Mouse (Mus musculus) cerebellum, adult 8-10 months (tissue): ENCODE measurements at regions not wholly inside any gene's neighbourhood (a gene's known extent, or its start where the extent isn't known, plus 50 kb on each side); places are given as distances from the start of the nearest gene placed in this dataset.
A peak's percentile ranks its signal among the peaks of the same experiment; 100 is the strongest.

Experiments
- DNase-seq: peaks from one replicate; pipeline ENCODE4 v3.0.0; 2022

DNA sequence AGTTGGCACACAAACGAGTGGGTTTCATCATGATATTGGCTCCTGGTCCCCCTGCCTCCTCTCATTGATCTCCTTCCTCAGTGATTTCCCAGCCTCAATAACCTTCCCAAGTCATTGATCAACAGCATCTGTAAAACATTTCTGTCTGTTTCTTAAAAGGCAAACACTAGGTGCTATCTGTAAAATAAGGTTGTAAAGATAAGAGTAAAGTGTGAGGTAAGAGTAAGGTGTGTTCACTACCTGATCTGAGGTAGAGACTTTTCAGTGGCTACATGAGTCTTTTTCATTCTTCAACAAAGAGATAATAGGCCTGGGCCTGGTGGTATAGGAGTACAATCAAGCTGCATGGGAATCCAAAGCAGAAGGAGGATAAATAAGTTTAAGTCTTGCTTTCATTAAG lies 55.7 kb downstream of the Plk2 start:
- no peak for DNase-seq

DNA sequence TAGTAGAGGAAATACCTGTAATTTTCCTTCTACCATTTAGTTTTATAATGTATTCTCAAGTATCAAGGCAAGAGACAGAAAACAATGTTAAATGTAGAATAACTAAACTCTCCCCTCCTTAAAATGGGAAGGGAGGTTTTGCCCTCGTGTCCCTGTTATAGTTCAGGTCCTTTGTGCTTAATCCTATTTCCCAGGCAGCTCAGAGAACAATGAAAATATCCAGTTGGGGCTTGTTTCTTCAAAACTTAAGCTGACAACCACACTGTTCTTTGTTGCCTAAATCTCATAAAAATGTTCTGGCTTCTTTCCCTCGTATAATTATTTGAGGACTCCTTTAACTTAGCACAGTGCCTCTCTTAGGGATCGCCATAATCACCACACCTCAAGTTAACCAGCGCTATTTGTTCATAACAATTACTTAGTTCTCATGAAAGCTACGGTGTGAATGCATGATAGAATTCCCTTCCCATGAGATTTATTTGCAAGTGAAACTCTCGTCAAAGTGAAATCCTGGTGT lies 57.2 kb downstream of the Plk2 start:
- DNase-seq = no peak

DNA sequence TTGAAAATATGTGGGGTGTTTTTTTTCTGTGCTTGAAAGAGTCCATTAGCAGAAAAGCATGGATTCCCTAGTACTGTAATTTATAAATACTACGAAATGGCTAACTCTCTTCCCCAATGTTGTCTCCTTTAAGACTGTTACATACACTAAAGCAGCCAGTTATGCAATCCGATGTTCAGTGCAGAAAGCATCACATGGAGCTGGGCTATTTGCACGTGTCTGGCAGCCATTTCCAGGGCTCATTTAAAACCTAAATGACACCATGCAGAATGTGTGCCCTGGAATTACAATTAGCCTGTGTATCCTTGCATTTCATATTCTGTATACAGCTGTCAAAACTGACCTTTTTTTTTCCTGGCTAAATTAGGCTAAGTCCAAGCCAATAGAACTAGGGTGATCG lies 60.2 kb downstream of the Plk2 start:
- DNase-seq = no peak

DNA sequence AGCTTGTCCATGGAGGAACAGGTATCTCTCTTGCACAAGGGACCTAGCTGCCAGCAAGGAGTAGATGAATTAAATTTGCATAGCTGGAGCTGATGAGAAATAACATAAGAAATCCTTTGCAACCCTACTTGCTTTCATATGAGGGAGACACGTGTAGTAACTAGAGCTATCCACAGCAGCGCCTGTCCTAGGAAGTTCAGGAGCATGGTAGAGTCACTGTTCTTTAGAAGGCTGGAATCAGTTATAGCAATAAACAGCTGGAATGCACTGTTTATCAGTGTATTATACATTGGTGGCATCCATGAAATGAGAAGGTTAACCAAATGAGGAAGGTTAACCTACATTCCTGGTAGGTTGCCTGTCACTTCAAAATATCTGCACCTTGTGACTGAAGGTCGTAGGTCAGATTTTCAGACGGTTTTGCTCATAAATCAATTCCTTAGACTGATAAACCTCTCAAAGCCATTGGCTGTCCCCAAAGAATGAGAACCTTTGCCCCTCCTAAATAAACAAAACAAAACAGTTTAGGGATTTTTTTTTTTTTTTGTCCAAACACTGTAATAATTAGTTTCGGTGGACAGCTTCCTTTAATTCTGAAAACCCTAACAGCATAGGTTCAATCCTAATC lies 60.8 kb downstream of the Plk2 start:
- DNase-seq = no peak

DNA sequence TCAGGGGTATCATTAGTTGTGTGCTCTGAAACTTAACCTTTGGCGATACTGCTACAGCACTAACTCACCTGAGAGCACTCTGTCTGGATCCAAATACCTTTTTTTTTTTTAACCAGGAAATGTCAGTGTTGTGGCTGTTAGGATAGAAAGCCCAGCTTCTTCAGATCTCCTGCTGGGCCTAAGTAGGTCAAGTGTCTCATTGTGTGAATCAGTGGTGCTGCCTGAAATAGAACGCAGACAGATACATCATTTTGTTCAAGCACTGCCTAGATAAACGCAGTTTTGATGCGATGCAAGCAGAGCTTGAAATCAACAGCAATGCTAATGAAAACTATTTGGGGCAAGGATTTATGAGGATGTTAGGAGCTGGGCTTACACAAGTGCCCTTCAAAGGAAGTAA lies 63.9 kb downstream of the Plk2 start:
- peak; percentile 11 for DNase-seq

DNA sequence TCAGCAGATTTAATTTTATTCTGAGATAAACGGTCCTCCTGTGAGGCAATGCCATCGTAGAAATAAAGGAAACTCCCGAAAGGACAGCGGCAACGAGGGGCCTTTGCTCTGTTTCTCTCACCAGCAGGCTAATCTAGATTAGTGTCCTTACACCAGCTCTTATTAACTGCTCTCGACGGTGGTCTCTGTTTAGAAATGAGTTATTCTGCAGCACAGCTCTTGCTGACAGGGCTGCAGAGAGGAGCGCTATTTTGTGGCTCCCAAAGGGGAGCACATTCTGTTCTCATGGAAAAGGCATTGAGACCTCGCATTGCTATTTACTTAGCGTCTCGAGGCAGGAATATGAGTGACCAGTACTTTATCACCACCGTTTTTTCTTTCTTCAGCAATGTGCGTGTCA lies 66.7 kb downstream of the Plk2 start:
- DNase-seq = no peak

DNA sequence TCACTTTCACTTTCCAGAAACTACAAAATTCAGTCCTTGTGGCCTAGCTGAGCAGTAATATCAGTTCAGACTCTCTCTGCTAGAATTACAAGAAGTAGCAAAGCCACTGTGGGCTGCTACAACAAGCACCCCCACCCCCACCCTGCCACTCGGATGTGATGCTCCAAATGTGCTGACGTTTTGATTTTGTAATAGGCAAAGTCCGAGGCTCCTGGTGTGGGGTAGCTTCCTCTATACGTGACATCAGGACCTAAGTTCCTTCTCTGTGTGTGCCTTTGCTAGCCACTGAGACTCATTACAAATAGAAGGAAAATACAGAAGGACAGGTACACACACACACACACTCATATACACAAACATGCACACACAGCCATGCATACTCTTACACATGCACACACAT lies 76.7 kb downstream of the Plk2 start:
- DNase-seq = no peak

DNA sequence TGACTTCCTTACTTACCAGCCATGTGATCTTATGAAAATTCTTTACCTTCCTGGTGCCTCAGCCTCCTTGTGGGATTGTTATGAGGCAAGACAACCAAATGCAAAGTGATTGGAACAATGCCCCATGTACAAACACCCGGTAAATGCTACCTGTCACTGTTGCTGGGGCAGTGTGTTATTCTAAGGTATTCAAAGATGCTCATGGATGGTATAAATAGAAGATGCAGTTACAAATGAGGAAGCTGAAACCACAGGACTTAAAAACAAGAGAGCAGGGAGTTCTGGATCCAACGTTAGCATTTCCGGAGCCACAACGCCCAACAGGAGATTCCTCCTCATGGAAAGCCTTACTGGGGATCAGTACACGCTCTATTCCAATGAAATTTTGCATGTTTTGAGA lies 82.9 kb downstream of the Plk2 start:
- no peak for DNase-seq

DNA sequence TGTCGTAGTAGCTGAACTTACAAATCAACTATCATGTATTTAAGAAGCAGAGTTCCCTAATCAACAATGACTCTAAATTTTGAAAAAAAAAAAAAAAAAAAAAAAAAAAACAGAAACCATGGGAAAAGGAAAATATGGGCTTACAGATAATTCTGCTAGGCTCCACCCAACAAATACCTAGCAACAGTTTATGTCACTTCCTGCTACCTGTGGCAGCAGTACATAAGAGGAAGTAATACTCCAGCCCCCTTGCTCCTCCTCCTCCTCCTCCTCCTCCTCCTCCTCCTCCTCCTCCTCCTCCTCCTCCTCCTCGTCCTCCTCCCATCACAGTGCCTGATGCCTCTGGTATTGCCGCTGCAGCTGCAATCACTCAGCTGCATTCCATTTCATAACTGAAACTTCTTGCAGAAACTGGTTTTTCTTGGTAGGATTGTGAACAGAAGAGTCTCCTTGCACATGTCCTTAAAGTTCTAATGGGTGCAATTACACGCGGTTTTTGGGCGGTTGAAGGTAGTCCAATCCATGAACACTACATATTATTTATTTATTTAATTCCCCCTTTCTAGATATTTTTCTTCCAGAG lies 89.6 kb downstream of the Plk2 start:
- no peak for DNase-seq

DNA sequence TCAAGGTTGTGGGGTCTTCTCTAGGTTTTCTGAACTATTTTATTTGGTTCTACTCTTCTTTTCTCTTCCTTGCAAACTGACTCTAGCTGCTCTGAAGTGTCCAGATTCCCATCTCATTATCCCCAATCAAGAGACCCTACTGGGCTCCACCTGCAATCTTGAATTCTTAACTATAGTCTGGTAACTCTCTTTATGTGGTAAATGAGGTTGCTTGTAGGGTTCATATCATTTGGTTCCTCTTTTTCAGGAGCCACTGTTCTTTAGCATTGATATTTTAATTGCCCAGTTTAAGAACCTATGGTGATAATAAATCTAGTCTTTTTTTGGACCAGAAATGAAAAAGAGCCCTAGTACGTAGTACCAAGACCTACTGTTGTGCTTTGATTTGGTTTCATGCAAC lies 90.7 kb downstream of the Plk2 start:
- no peak for DNase-seq

DNA sequence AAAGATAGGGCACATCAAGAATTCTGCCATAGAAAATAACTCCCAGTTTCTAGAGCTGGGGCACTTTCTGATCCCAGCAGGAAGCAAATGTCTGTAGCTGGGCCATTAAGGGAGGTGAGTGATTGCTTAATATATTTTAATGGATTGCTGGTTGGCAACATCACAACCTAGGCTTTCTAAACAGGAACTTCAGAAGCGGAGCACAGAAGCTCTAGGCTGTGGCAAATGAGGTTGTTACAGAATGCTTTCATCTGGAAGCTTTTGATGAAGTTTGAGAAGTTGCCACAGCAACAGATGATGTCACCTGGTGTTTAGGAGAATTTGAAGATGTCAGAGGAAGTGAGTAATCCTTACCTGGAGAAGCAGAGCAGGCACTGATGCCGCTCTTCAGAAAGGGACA lies 95.3 kb downstream of the Plk2 start:
- no peak for DNase-seq

DNA sequence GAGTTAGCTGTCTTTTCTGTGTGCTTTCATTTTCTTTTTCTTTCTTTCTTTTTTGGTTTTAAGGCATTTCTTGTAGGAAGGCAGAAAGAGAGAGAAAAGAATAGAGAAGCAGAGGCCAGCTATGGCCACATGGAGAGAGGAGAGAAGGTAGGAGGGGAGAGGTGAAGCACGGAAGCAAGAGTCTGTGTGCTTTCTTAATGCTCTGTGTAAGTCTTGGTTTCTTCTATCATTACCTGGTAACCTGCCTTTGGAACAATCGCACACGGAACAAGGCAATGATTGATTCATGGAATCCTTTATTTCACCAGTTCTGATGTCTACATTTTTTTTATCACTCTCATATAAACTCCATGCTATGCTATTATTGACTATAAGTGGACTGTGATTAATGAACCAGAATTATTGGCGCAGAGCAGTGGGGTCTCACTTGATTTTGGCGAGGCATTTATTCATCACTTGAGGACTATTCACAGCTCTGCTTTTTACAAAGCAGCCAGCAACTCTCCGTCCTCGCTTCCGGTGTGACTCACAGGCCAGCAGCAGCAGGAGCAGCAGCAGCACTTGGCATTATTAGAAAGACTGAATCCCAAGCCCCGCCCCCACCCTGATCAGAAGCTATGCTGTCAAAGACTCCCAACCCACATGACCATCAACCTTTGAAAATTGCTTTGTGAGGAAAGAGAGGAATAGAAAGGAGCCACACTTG lies 97.6 kb downstream of the Plk2 start:
- no peak for DNase-seq

DNA sequence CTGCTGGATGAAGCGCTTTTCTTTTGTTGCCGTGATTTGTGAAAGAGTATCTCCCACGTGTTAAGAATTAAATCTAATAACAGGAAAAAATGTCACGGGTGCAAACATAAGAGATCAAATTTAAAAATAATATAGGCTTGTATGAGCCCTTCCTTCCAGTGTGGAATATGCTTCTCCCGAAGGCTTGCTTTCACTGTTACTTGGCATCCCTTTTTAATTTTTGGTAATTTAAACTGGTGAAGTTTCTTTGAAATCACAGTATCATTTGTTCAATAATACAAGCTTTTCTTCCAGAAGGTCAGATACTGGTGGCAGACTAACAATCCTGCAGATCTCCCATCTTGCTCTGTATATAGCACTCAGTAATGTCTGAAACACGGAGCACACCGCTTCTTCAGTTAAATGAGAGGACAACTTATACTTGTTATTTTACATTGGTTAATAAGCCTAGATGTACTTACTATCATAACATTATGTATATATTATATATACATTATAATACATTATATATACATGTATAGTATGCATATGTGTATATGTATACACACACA lies 98.2 kb downstream of the Plk2 start:
- DNase-seq = no peak

DNA sequence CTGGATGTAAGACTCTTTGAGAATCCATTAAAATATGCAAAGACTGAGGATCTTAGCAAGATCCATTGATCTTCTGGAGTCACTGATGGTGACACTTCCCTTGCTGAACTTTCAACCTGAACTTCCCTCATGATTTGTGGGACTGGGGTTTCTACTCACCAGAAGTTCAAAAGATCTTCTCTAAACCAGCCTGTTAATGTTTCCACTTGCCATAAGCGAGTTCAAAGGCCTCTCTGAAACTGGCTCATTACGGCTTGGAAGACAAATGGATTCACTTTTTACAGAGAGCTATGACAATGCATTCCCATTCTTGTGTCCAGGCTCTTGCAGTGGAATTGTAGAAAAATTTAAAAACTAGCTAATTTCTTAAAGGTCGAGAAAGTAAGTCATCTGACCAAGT lies 102.6 kb downstream of the Plk2 start:
- DNase-seq = no peak

DNA sequence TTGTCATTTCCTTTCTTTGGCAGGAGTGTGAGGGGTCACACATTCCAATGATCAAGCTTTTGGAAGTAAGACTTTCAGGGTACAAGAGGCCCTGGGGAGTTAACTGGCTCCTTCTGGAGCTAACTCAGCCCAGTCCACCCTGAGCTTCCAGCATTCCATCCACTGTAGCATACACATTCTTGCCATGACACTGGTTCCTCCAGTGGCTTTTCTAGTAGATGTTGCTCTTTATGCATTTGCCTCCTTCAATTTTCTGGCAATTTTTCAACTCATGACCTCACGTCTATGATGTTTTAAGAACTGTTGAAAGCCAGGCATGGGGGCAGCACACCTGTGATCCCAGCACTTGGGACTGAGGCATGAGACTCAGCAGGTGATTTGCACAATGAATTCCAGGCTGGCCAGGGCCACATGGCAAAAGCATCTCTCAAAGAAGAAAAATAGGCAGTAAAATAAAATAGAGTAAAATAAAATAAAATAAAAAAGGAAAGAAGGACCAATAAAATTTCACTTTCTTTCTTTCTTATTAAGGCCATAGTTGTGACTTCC lies 113.0 kb downstream of the Plk2 start:
- no peak for DNase-seq

DNA sequence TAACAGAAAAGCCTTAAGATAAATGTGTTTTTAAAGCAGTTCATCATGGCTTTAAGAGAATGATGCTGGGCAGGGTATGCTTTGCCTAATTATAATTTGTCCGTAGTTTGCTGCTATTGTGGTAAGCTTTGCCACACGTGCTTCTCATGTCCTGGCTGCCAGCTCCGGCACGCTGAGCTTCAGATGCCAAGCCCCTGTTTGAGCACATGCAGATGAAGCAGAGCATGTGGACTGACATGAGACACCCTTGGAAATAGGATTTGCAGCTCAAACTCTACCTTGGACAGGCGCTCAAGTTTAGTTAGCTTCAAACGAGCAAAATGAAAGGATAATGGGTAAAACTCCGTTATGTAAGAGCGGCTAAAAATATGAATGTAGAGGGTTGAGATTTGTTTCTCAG lies 123.1 kb downstream of the Plk2 start:
- no peak for DNase-seq

DNA sequence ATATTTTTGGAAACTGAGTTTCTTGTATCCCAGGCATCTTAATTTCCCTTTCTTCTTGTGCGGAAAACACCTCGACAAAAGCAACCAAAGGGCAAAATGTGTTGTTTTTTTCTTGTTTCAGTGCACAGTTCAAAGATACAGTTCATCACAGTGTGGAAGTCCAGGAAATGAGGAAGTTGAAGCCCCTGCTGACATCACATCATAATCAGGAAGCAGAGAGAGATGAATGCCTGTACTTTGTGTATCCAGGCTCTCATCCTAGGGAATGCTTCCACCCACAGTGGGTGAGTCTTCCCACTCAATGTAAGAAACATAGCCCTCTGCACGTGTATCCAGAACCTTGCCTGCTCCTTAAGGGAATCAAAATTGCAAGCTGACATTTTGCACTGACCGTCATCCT lies 128.1 kb downstream of the Plk2 start:
- no peak for DNase-seq

DNA sequence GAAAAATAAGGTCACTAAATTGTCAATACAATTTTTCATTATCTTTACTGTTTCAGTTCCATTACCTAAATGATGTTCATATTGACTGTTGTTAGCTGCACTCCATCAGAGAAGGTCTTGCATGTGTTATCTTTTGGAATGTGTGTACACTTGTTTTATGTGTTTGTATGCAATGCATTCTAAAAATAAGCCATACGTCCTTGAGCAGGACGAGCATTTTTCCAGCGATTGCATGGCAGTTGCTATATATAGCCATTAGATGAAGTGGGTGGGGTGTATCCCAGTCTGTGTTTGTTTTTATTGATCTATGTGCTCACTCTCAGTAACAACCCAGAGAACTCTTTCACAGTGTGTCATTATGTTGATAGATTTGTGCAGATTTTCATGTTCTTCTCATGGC lies 132.8 kb downstream of the Plk2 start:
- DNase-seq = no peak

DNA sequence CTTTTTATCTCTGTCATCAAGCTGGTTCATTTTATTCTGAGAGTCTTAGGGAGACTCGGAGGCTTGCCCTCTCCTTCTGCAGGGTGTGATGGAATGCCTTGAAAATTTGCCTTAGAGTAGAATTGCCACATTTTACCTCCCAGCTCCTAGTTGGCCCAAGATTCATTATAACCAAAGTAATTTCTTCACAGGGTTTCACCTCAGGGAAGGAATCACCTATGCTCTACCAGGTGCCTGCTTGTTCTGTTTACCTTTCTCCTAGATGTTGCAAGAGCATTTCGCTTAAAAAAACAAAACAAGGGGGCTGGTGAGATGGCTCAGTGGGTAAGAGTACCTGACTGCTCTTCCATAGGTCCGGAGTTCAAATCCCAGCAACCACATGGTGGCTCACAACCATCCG lies 134.8 kb downstream of the Plk2 start:
- DNase-seq = no peak

DNA sequence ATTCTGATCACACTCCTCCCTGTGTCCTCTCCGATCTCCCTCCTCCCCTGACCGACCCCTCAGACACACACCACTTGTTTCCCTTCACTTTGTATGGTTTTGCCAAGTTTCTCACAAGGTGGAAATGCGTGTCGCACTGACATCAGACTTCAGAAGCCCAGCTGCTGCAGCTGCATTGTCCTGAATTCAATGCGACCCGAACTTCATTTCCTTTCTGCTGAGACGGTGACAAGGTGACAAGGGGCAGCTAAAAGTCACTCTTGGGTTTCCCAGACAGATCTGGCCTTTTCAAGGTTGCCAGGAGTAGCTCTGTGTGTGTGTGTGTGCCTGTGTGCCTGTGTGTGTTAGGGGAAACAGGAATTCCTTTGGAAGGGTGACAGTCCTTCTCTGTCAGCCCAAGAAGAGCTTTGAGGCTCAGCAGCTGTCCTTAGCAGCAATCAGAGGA lies 139.5 kb downstream of the Plk2 start:
- no peak for DNase-seq

DNA sequence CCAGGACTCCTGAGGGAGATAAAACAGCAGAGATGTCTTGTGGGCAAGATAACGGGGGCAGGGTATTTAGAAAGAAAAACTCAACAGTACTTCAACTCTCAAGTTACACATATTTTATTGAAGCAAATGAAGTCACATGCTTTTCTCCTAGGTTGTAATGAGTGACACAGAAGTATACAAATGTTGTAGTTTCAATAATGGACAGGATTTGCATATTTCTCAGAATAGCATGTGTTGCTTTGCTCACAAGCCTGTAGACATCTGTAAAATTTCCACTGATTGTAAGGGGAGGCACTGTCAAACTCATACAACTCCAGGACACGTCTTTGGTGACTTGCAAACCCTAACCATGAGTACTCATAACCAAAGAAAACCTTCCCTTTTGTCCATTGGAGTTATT lies 140.9 kb downstream of the Plk2 start:
- DNase-seq = no peak

DNA sequence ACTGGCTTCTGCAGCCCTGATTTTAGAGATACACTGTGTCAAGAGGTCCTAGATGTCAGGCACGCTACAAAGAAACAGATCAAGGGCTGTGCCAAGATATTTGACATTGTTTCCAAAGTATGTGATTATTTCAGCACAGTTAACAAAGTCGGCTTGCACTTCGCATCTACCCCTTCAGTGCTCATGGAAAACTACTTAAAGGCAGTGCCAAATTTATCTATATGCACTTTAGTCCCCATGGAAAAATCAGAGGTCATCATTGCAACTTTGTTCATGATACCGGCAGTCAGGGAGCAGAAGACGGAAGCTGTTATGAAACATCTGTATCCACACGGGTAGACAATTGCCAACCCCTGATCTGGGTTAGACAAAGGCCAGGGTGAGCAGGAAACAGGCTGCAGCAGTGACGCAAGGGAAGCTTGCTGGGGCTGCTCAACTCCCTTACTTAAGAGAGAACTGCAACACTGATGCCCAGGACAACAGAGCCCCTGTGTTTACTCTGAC lies 143.2 kb downstream of the Plk2 start:
- no peak for DNase-seq

DNA sequence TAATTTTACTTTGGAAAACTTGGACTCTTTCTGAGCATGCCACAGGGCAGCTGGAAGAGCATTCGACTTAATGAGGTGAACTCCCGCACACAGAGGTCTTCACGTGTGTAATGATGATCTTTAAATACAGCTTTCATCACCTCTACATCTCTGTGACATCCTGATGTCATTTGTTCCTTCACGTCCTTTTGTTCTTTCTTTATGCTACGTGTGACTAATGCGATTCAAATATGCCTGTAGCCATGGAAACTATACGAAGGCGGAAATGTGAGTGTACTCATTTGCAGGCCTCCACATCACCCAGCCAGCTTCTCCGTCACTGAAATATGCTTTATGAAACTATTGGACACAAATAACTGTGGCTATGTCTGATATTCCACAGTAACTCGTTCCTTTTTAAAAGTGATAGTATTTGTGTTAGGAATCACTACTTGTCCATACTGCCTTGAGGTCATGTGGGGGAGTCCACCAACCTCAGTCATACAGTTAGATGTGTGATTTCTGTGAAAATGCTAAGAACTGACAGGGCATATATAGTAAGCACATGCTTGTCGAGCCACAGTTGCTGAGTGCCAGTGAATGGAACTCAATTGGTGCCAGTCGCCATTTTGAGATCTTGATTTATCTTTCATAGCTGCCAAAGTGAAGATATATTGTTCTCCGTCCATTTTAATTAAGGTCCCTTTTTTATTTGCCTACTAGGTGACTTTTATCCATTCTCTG lies 145.9 kb downstream of the Plk2 start:
- no peak for DNase-seq
